Mouse (Mus musculus) lung, postnatal 0 days (tissue): ENCODE data around the gene A830005F24Rik.

Experiments used
- CTCF ChIP-seq: IDR thresholded peaks from 2 replicates; pipeline ENCODE4 v1.5.1; 2016; ENCODE audit warnings: antibody characterized with exemption, mild to moderate bottlenecking
- EP300 ChIP-seq: IDR thresholded peaks from 2 replicates; pipeline ENCODE4 v1.6.1; 2016; ENCODE audit warnings: antibody characterized with exemption, mild to moderate bottlenecking, control low read depth

DNA sequence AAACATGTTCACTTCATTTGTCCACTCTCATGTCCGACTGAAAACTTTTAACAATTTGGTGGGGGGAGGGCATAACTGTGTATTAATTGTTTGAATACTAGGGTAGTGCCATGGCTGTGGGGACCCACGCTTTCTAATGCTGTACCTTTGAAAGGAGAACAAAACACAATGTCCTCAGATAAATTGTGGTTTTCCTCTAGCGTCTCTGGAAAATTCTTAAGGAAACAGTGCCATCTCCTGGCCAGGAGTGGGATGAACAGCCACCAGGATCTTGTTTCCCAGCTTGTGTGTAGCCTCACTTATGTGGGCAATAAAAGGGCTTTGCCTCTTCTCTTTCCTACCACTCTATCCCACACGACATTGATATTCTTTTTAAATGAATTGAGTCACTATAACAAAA, 49.2 kb upstream of the A830005F24Rik start:
- TF ChIP-seq CTCF (peak; percentile 87), EP300 (no peak)
